Mouse (Mus musculus): Measurements from ENCODE around the gene Prdm16.

DNA sequence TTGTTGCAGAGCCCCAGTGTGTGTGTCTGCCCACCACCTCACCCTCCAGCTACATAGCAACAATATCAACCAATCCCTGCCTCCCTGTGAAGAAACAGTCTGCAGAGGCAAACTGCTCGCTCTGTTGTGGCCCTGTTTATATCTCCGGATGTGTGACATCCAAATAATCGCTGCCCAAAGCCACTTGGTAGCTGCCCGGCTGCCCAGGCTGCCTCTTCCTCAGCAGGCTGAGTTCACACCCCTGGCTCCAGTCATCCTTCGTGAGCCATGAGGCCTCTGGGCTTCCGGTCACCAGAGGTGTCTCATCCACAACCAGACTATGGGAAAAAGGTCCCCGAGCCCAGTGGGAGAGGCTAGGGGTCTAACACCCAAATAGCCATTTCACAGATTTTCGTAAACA is 164.1 kb downstream of the Prdm16 start:
- no peak for TF ChIP-seq CTCF (IDR thresholded peaks at IDR 0.05; ENCODE audit: low read depth)
- no peak for TF ChIP-seq EP300 (IDR thresholded peaks at IDR 0.05; ENCODE audit: low read depth)

Data from liver, postnatal 0 days (tissue).